Mouse (Mus musculus) CH12.LX (cell line): ENCODE data around the gene Laptm5. TPM values are rescaled to one million over a fixed set of nuclear protein-coding genes. Genes with fewer than 3 reads are reported as not detected.

Experiments
- DNase-seq: peaks from one replicate; pipeline ENCODE4 v3.0.0-alpha.2; 2013; ENCODE audit errors: extremely low read depth
- H3K27ac ChIP-seq: 2 replicates; pipeline ENCODE4 v1.5.1; 2012; ENCODE audit warnings: low read depth, mild to moderate bottlenecking, control low read depth, moderate library complexity; ENCODE audit not compliant: insufficient read depth
- H3K27me3 ChIP-seq: replicated peaks from 2 replicates; pipeline ENCODE3; 2012; ENCODE audit warnings: inconsistent platforms
- H3K36me3 ChIP-seq, 2 experiments: replicated peaks in 1 of 2; 2 replicates each; pipeline versions ENCODE3 to v1.6.1; 2012; ENCODE audit warnings: inconsistent platforms in 1 of 2, low read length in 1 of 2, mild to moderate bottlenecking in 1 of 2, mixed read lengths in 1 of 2, moderate library complexity in 1 of 2; ENCODE audit not compliant: control insufficient read depth in 1 of 2, insufficient read depth in 1 of 2
- H3K4me1 ChIP-seq, 2 experiments: 2 replicates each; pipeline ENCODE4 v1.6.1; 2012; ENCODE audit warnings: inconsistent platforms in 1 of 2, moderate library complexity in 1 of 2; ENCODE audit not compliant: insufficient read depth in 2 of 2, control insufficient read depth in 1 of 2
- H3K4me2 ChIP-seq: 2 replicates; pipeline ENCODE4 v1.6.1; 2012; ENCODE audit warnings: low read depth, mild to moderate bottlenecking, control low read depth; ENCODE audit not compliant: poor library complexity, insufficient read depth, severe bottlenecking
- H3K4me3 ChIP-seq, 3 experiments: fragments of 150-350 bp in 1 of 3; sonication (generic) in 1 of 3; replicated peaks in 1 of 3; 2 replicates each; pipeline versions ENCODE3 to v1.5.1; 2011 to 2012; ENCODE audit warnings: low read depth in 2 of 3, low read length in 2 of 3, mild to moderate bottlenecking in 2 of 3, moderate library complexity in 2 of 3, control low read depth in 1 of 3, improper control_type of control experiment in 1 of 3, inconsistent platforms in 1 of 3, mixed read lengths in 1 of 3; ENCODE audit not compliant: poor library complexity in 1 of 3
- H3K79me2 ChIP-seq: replicated peaks from 2 replicates; pipeline ENCODE4 v1.6.1; 2012; ENCODE audit warnings: mild to moderate bottlenecking, moderate library complexity; ENCODE audit not compliant: control insufficient read depth, poor library complexity, insufficient read depth, severe bottlenecking; ENCODE audit errors: extremely low read depth
- H3K9ac ChIP-seq: 2 replicates; pipeline ENCODE4 v1.6.1; 2012; ENCODE audit warnings: low read depth, mild to moderate bottlenecking, control low read depth, moderate library complexity; ENCODE audit not compliant: insufficient read depth
- H3K9me3 ChIP-seq: replicated peaks from 2 replicates; pipeline ENCODE3; 2012; ENCODE audit warnings: low read length, inconsistent platforms, mixed read lengths
- BHLHE40 ChIP-seq: IDR thresholded peaks from 2 replicates; pipeline ENCODE4 v1.6.1; 2011; ENCODE audit warnings: mild to moderate bottlenecking, low read depth, low read length, improper control_type of control experiment
- CHD2 ChIP-seq: IDR thresholded peaks from 2 replicates; pipeline ENCODE4 v1.6.1; 2011; ENCODE audit warnings: low read length, improper control_type of control experiment
- E2F4 ChIP-seq: IDR thresholded peaks from 2 replicates; pipeline ENCODE4 v1.6.1; 2011; ENCODE audit warnings: low read depth, low read length, improper control_type of control experiment; ENCODE audit not compliant: insufficient replicate concordance
- ELF1 ChIP-seq: IDR thresholded peaks from 2 replicates; pipeline ENCODE4 v1.6.1; 2014; ENCODE audit warnings: low read depth, mild to moderate bottlenecking, inconsistent platforms, low read length, improper control_type of control experiment
- EP300 ChIP-seq: IDR thresholded peaks from 2 replicates; pipeline ENCODE4 v1.6.1; 2011; ENCODE audit warnings: low read length, improper control_type of control experiment
- ETS1 ChIP-seq: conservative IDR thresholded peaks from 2 replicates; pipeline ENCODE4 v1.6.1; 2012; ENCODE audit warnings: low read depth, mild to moderate bottlenecking, inconsistent platforms, low read length, improper control_type of control experiment, moderate library complexity
- HCFC1 ChIP-seq: IDR thresholded peaks from 2 replicates; pipeline ENCODE4 v1.6.1; 2012; ENCODE audit warnings: low read depth, mild to moderate bottlenecking, inconsistent platforms, low read length, improper control_type of control experiment
- IRF4 ChIP-seq: IDR thresholded peaks from 2 replicates; pipeline ENCODE4 v1.6.1; 2014; ENCODE audit warnings: low read depth, mild to moderate bottlenecking, inconsistent platforms, low read length, improper control_type of control experiment
- JUN ChIP-seq: IDR thresholded peaks from 2 replicates; pipeline ENCODE4 v1.6.1; 2011; ENCODE audit warnings: low read depth, mild to moderate bottlenecking, low read length, improper control_type of control experiment, moderate library complexity; ENCODE audit not compliant: insufficient read depth
- KAT2A ChIP-seq: IDR thresholded peaks from 2 replicates; pipeline ENCODE4 v1.6.1; 2012; ENCODE audit warnings: low read length, improper control_type of control experiment, inconsistent platforms; ENCODE audit not compliant: insufficient replicate concordance
- MAFK ChIP-seq: IDR thresholded peaks from 2 replicates; pipeline ENCODE4 v1.6.1; 2011; ENCODE audit warnings: low read length, improper control_type of control experiment; ENCODE audit not compliant: insufficient replicate concordance
- MAZ ChIP-seq: IDR thresholded peaks from 2 replicates; pipeline ENCODE4 v1.6.1; 2012; ENCODE audit warnings: low read depth, mild to moderate bottlenecking, inconsistent platforms, low read length, improper control_type of control experiment, moderate library complexity
- MEF2A ChIP-seq: IDR thresholded peaks from 2 replicates; pipeline ENCODE4 v1.6.1; 2014; ENCODE audit warnings: low read depth, mild to moderate bottlenecking, inconsistent platforms, low read length, improper control_type of control experiment, borderline replicate concordance
- MXI1 ChIP-seq: IDR thresholded peaks from 2 replicates; pipeline ENCODE4 v1.6.1; 2011; ENCODE audit warnings: mild to moderate bottlenecking, low read depth, low read length, improper control_type of control experiment
- NELFE ChIP-seq: IDR thresholded peaks from 2 replicates; pipeline ENCODE4 v1.6.1; 2011; ENCODE audit warnings: low read depth, low read length, improper control_type of control experiment
- POLR2A ChIP-seq: IDR thresholded peaks from 2 replicates; pipeline ENCODE4 v1.6.1; 2011; ENCODE audit warnings: low read depth, mild to moderate bottlenecking, improper control_type of control experiment, low read length
- RAD21 ChIP-seq: IDR thresholded peaks from 2 replicates; pipeline ENCODE4 v1.6.1; 2011; ENCODE audit warnings: low read depth, mild to moderate bottlenecking, low read length, improper control_type of control experiment, moderate library complexity
- RCOR1 ChIP-seq: conservative IDR thresholded peaks from 2 replicates; pipeline ENCODE4 v1.6.1; 2012; ENCODE audit warnings: low read depth, mild to moderate bottlenecking, inconsistent platforms, low read length, improper control_type of control experiment
- SIN3A ChIP-seq: IDR thresholded peaks from 2 replicates; pipeline ENCODE4 v1.6.1; 2012; ENCODE audit warnings: low read length, improper control_type of control experiment, inconsistent platforms
- SMC3 ChIP-seq: IDR thresholded peaks from 2 replicates; pipeline ENCODE4 v1.6.1; 2011; ENCODE audit warnings: low read depth, low read length, improper control_type of control experiment
- TBP ChIP-seq: conservative IDR thresholded peaks from 2 replicates; pipeline ENCODE4 v1.6.1; 2011; ENCODE audit warnings: low read depth, low read length, improper control_type of control experiment
- TCF12 ChIP-seq: IDR thresholded peaks from 2 replicates; pipeline ENCODE4 v1.6.1; 2014; ENCODE audit warnings: low read depth, mild to moderate bottlenecking, inconsistent platforms, low read length, improper control_type of control experiment
- UBTF ChIP-seq: IDR thresholded peaks from 2 replicates; pipeline ENCODE4 v1.6.1; 2012; ENCODE audit warnings: low read depth, mild to moderate bottlenecking, inconsistent platforms, low read length, improper control_type of control experiment, moderate library complexity
- USF1 ChIP-seq: IDR thresholded peaks from 2 replicates; pipeline ENCODE4 v1.6.1; 2014; ENCODE audit warnings: low read depth, mild to moderate bottlenecking, inconsistent platforms, low read length, improper control_type of control experiment
- USF2 ChIP-seq: conservative IDR thresholded peaks from 2 replicates; pipeline ENCODE4 v1.6.1; 2011; ENCODE audit warnings: low read depth, low read length, improper control_type of control experiment
- ZC3H11A ChIP-seq: IDR thresholded peaks from 2 replicates; pipeline ENCODE4 v1.6.1; 2012; ENCODE audit warnings: low read depth, mild to moderate bottlenecking, inconsistent platforms, low read length, improper control_type of control experiment
- ZKSCAN1 ChIP-seq: IDR thresholded peaks from 2 replicates; pipeline ENCODE4 v1.6.1; 2012; ENCODE audit warnings: low read depth, inconsistent platforms, low read length, improper control_type of control experiment, borderline replicate concordance
- dilution Hi-C: fragments of 300-500 bp; cut with MboI; formaldehyde crosslinking; loops from 2 replicates; pipeline ENCODE4 v1.14.3; 2020; ENCODE audit warnings: low sequenced_read_pairs; ENCODE audit not compliant: extremely low pct_unique_long_range_greater_than_20kb, extremely low pct_ligation_motif_present
- in situ Hi-C: fragments of 300-500 bp; cut with MboI; formaldehyde crosslinking; loops from 3 replicates; pipeline ENCODE4 v1.14.3; 2019; ENCODE audit warnings: low sequenced_read_pairs, low pct_ligation_motif_present, low pct_unique_long_range_greater_than_20kb, mixed read lengths
- polyA plus RNA-seq: library from polyadenylated mRNA; unstranded; fragments of >175 nt; gene quantifications from 2 replicates; pipeline ENCODE4 v1.2.1, GENCODE M21; 2012; ENCODE audit warnings: low read depth; ENCODE audit not compliant: insufficient read length
- total RNA-seq, 2 experiments: library from RNA; depleted of rRNA; stranded (reverse); fragments of 300-350 nt in 1 of 2; fragments of >200 nt in 1 of 2; gene quantifications; 2 replicates each; pipeline ENCODE4 v1.2.3; 2012 to 2014

The Laptm5 gene
- total and polyA plus RNA-seq, 3 experiments, result 41.1 to 594 (median 225) TPM

GRCm38 (mm10) chr4:130978981-130979380 lies 66.1 kb downstream of the Laptm5 start:
- Histone ChIP-seq H3K27me3 (peaks cover 92% of the 10 kb centered on the region), H3K9ac (no peak overlapping the region), H3K36me3 (no peaks in the 10 kb centered on the region)
- dilution Hi-C loops, result no loop called here
- no peak for TF ChIP-seq MAZ
- TF ChIP-seq NELFE, result no peak
- no peak for TF ChIP-seq IRF4
- TF ChIP-seq MEF2A, result no peak
- TF ChIP-seq ZC3H11A, result no peak
- TF ChIP-seq CHD2, result no peak
- TF ChIP-seq RCOR1, result no peak
- TF ChIP-seq SIN3A, result no peak
- no peak for TF ChIP-seq TCF12
- TF ChIP-seq MXI1, result no peak
- TF ChIP-seq UBTF, result no peak
- no peak for TF ChIP-seq POLR2A
- TF ChIP-seq, all 38 proteins: peak for 0
- Histone ChIP-seq H3K4me3 (no peak overlapping the region), H3K4me2 (no peak overlapping the region), H3K79me2 (no peaks in the 10 kb centered on the region), H3K9me3 (peaks cover 13% of the 10 kb centered on the region), H3K4me1 (no peaks in the 10 kb centered on the region), H3K27ac (no peak overlapping the region)
- DNase-seq, result no peak
- in situ Hi-C loops, result no loop called here

GRCm38 (mm10) chr4:130984416-130985182 lies 71.7 kb downstream of the Laptm5 start:
- in situ Hi-C loops (no loop called here), dilution Hi-C loops (no loop called here)
- Histone ChIP-seq H3K4me2 (no peak overlapping the region), H3K36me3 (no peaks in the 10 kb centered on the region), H3K9me3 (peaks cover 11% of the 10 kb centered on the region), H3K27me3 (peaks cover 91% of the 10 kb centered on the region), H3K79me2 (no peaks in the 10 kb centered on the region), H3K4me1 (peaks cover 0 to 4% of the 10 kb centered on the region in 2 experiments; a peak in 1 of 4 replicates), H3K27ac (no peak overlapping the region), H3K9ac (no peak overlapping the region), H3K4me3 (no peak overlapping the region)
- TF ChIP-seq ZKSCAN1, result no peak
- no peak for TF ChIP-seq USF2
- no peak for TF ChIP-seq IRF4
- no peak for TF ChIP-seq KAT2A
- no peak for TF ChIP-seq JUN
- no peak for TF ChIP-seq EP300
- no peak for TF ChIP-seq E2F4
- TF ChIP-seq SMC3, result no peak
- no peak for TF ChIP-seq MAFK
- no peak for TF ChIP-seq USF1
- TF ChIP-seq BHLHE40, result no peak
- no peak for TF ChIP-seq ELF1
- no peak for TF ChIP-seq ETS1
- TF ChIP-seq HCFC1, result no peak
- TF ChIP-seq RAD21, result no peak
- TF ChIP-seq TBP, result no peak
- no peak for TF ChIP-seq POLR2A
- no peak for TF ChIP-seq UBTF
- no peak for TF ChIP-seq NELFE
- DNase-seq, result no peak
